Mouse (Mus musculus) forebrain, embryonic 13.5 days (tissue): ENCODE measurements around the gene Kcnj14. TPM values are rescaled to one million over a fixed set of nuclear protein-coding genes. Genes with fewer than 3 reads are reported as not detected.
A peak's percentile ranks its signal among the peaks of the same experiment; 100 is the strongest.

Experiments used
- ATAC-seq: fragments of 200-750 bp; cut with Nextera tagmentation; 2 replicates; pipeline ENCODE4 v1.8.0; 2017
- H3K27ac ChIP-seq: fragments of 300-500 bp; sonication (generic); 2 replicates; pipeline ENCODE4 v1.5.1; 2015; ENCODE audit warnings: inconsistent platforms, mild to moderate bottlenecking, moderate library complexity
- H3K27me3 ChIP-seq: fragments of 300-500 bp; sonication (generic); 2 replicates; pipeline ENCODE4 v1.6.1; 2015; ENCODE audit warnings: mild to moderate bottlenecking, inconsistent platforms
- H3K36me3 ChIP-seq: fragments of 300-500 bp; sonication (generic); 2 replicates; pipeline ENCODE4 v1.6.1; 2015; ENCODE audit warnings: mild to moderate bottlenecking, inconsistent platforms; ENCODE audit not compliant: poor library complexity, severe bottlenecking
- H3K4me1 ChIP-seq: fragments of 300-500 bp; sonication (generic); 2 replicates; pipeline ENCODE4 v1.6.1; 2015; ENCODE audit warnings: inconsistent platforms
- H3K4me2 ChIP-seq: fragments of 300-500 bp; sonication (generic); 2 replicates; pipeline ENCODE4 v1.6.1; 2015; ENCODE audit warnings: inconsistent platforms, mild to moderate bottlenecking, moderate library complexity
- H3K4me3 ChIP-seq: fragments of 300-500 bp; sonication (generic); 2 replicates; pipeline ENCODE4 v1.5.1; 2015; ENCODE audit warnings: mild to moderate bottlenecking, inconsistent platforms
- H3K9ac ChIP-seq: fragments of 300-500 bp; sonication (generic); 2 replicates; pipeline ENCODE4 v1.6.1; 2015; ENCODE audit warnings: mild to moderate bottlenecking, inconsistent platforms
- H3K9me3 ChIP-seq: fragments of 300-500 bp; sonication (generic); replicated peaks from 2 replicates; pipeline ENCODE4 v1.6.1; 2016; ENCODE audit warnings: inconsistent platforms
- WGBS: fragments of 180-500 bp; shearing (Covaris S2); methylation state at CpG from one replicate; pipeline ENCODE4 v1.1.7; 2015; 5-methylcytosine and 5-hydroxymethylcytosine counted together
- polyA plus RNA-seq: library from polyadenylated mRNA; unstranded; fragments of >200 nt; fragmentation: Nextera tagmentation; extraction: Ambion mirVana; gene quantifications from 2 replicates; pipeline ENCODE4 v1.2.1, GENCODE M21; 2015

Gene Kcnj14
- polyA plus RNA-seq, 1 experiment from 2014 or later: 0.49 TPM

GRCm38 (mm10) chr7:45859008-45859407 lies 34.4 kb upstream of the Kcnj14 start:
- WGBS: 75% methylated on average over 4 of the region's 4 CpGs
- ATAC-seq: no peak

GRCm38 (mm10) chr7:45856950-45857901 lies 32.6 kb upstream of the Kcnj14 start:
- peaks cover 36% of the 10 kb centered on the region for H3K27me3 ChIP-seq
- peak overlapping the region; percentile 30 for H3K4me3 ChIP-seq
- H3K27ac ChIP-seq: no peak overlapping the region
- H3K9ac ChIP-seq: peak overlapping the region; percentile 57
- H3K4me2 ChIP-seq: peak overlapping the region; percentile 63
- ATAC-seq: 0 out of 2 replicates have a peak, but pooled peaks have one; percentile 19
- H3K4me1 ChIP-seq: peaks cover 15% of the 10 kb centered on the region
- no peaks in the 10 kb centered on the region for H3K36me3 ChIP-seq
- 4% methylated on average over 29 of the region's 30 CpGs for WGBS
- no peaks in the 10 kb centered on the region for H3K9me3 ChIP-seq

More at GRCm38 (mm10) chr7:45859008-45859407, 34.4 kb upstream of the Kcnj14 start:
- no peak overlapping the region for H3K4me2 ChIP-seq
- H3K9ac ChIP-seq: no peak overlapping the region
- no peak overlapping the region for H3K27ac ChIP-seq
- H3K4me1 ChIP-seq: peaks cover 15% of the 10 kb centered on the region
- H3K27me3 ChIP-seq: peaks cover 36% of the 10 kb centered on the region
- no peak overlapping the region for H3K4me3 ChIP-seq
- H3K9me3 ChIP-seq: no peaks in the 10 kb centered on the region
- no peaks in the 10 kb centered on the region for H3K36me3 ChIP-seq

- no peaks in the 10 kb centered on the region for H3K9me3 ChIP-seq
- H3K4me3 ChIP-seq: no peak overlapping the region
- H3K27me3 ChIP-seq: peaks cover 36% of the 10 kb centered on the region
- H3K36me3 ChIP-seq: no peaks in the 10 kb centered on the region
- H3K27ac ChIP-seq: no peak overlapping the region
- H3K9ac ChIP-seq: no peak overlapping the region
- no peak overlapping the region for H3K4me2 ChIP-seq
- no peak for ATAC-seq
- peaks cover 18% of the 10 kb centered on the region for H3K4me1 ChIP-seq
- 82% methylated on average over 12 of the region's 12 CpGs for WGBS
Measured at GRCm38 (mm10) chr7:45853089-45853488, 28.5 kb upstream of the Kcnj14 start.

GRCm38 (mm10) chr7:45850661-45851060 lies 26.1 kb upstream of the Kcnj14 start:
- WGBS: 74% methylated on average over 3 of the region's 3 CpGs
- H3K9me3 ChIP-seq: no peaks in the 10 kb centered on the region
- 0 out of 2 replicates have a peak, but pooled peaks cover 5% of the 10 kb centered on the region for H3K4me1 ChIP-seq
- no peak overlapping the region for H3K4me3 ChIP-seq
- peaks cover 17% of the 10 kb centered on the region for H3K27me3 ChIP-seq
- H3K9ac ChIP-seq: no peak overlapping the region
- ATAC-seq: no peak
- H3K4me2 ChIP-seq: no peak overlapping the region
- H3K36me3 ChIP-seq: no peaks in the 10 kb centered on the region
- no peak overlapping the region for H3K27ac ChIP-seq

GRCm38 (mm10) chr7:45848447-45849027 lies 24.0 kb upstream of the Kcnj14 start:
- Histone ChIP-seq H3K27me3 (peaks cover 19% of the 10 kb centered on the region), H3K9ac (no peak overlapping the region)
- WGBS: 3% methylated on average over 6 of the region's 6 CpGs

GRCm38 (mm10) chr7:45842950-45843744 lies 18.6 kb upstream of the Kcnj14 start:
- ATAC-seq: no peak
- no peak overlapping the region for H3K9ac ChIP-seq
- H3K36me3 ChIP-seq: no peaks in the 10 kb centered on the region
- peaks cover 27% of the 10 kb centered on the region for H3K27me3 ChIP-seq
- 90% methylated on average over 10 of the region's 10 CpGs for WGBS
- no peaks in the 10 kb centered on the region for H3K4me1 ChIP-seq
- no peak overlapping the region for H3K4me2 ChIP-seq
- H3K9me3 ChIP-seq: no peaks in the 10 kb centered on the region
- H3K27ac ChIP-seq: no peak overlapping the region
- no peak overlapping the region for H3K4me3 ChIP-seq

More at GRCm38 (mm10) chr7:45848447-45849027, 24.0 kb upstream of the Kcnj14 start:
- H3K4me3 ChIP-seq: no peak overlapping the region
- no peak overlapping the region for H3K4me2 ChIP-seq
- no peak overlapping the region for H3K27ac ChIP-seq
- ATAC-seq: no peak
- H3K9me3 ChIP-seq: no peaks in the 10 kb centered on the region
- 0 out of 2 replicates have a peak, but pooled peaks cover 5% of the 10 kb centered on the region for H3K4me1 ChIP-seq
- H3K36me3 ChIP-seq: no peaks in the 10 kb centered on the region

GRCm38 (mm10) chr7:45833924-45834323 lies 9.3 kb upstream of the Kcnj14 start:
- H3K4me1 ChIP-seq: peaks cover 29% of the 10 kb centered on the region
- H3K4me3 ChIP-seq: peak overlapping the region; percentile 34
- H3K36me3 ChIP-seq: peaks cover 9% of the 10 kb centered on the region
- 2% methylated on average over 22 of the region's 31 CpGs for WGBS
- H3K4me2 ChIP-seq: peak overlapping the region; percentile 50
- no peak for ATAC-seq
- no peaks in the 10 kb centered on the region for H3K9me3 ChIP-seq
- H3K9ac ChIP-seq: peak overlapping the region; percentile 34; the same call in 1 of the 2 replicates
- H3K27ac ChIP-seq: no peak overlapping the region
- H3K27me3 ChIP-seq: peaks cover 56% of the 10 kb centered on the region

- H3K4me3 ChIP-seq: peak overlapping the region; percentile 34
- peaks cover 56% of the 10 kb centered on the region for H3K27me3 ChIP-seq
- H3K9ac ChIP-seq: no peak overlapping the region; the same call in 1 of the 2 replicates
- H3K27ac ChIP-seq: no peak overlapping the region
- no peaks in the 10 kb centered on the region for H3K9me3 ChIP-seq
- peak overlapping the region; percentile 50 for H3K4me2 ChIP-seq
- ATAC-seq: no peak
- H3K36me3 ChIP-seq: peaks cover 15% of the 10 kb centered on the region
- peaks cover 29% of the 10 kb centered on the region for H3K4me1 ChIP-seq
- under 1% methylated on average over 79 of the region's 86 CpGs for WGBS
Measured at GRCm38 (mm10) chr7:45833148-45833790, 8.7 kb upstream of the Kcnj14 start.

GRCm38 (mm10) chr7:45832428-45832827 lies 7.8 kb upstream of the Kcnj14 start:
- Histone ChIP-seq H3K36me3 (peaks cover 24% of the 10 kb centered on the region), H3K27ac (no peak overlapping the region), H3K9me3 (no peaks in the 10 kb centered on the region), H3K4me2 (peak overlapping the region; percentile 50), H3K4me3 (peak overlapping the region; percentile 34), H3K27me3 (peaks cover 56% of the 10 kb centered on the region), H3K4me1 (peaks cover 29% of the 10 kb centered on the region), H3K9ac (no peak overlapping the region)
- no peak for ATAC-seq
- 10% methylated on average over 28 of the region's 30 CpGs for WGBS

GRCm38 (mm10) chr7:45831128-45831525 lies 6.5 kb upstream of the Kcnj14 start:
- peaks cover 49% of the 10 kb centered on the region for H3K27me3 ChIP-seq
- 0 out of 2 replicates have a peak overlapping the region, but pooled peaks have one; percentile 74 for H3K27ac ChIP-seq
- peak overlapping the region; percentile 90 for H3K4me3 ChIP-seq
- ATAC-seq: peak; percentile 39
- H3K4me1 ChIP-seq: peaks cover 29% of the 10 kb centered on the region
- H3K36me3 ChIP-seq: peaks cover 37% of the 10 kb centered on the region
- no peaks in the 10 kb centered on the region for H3K9me3 ChIP-seq
- 25% methylated on average over 5 of the region's 5 CpGs for whole genome bisulfite sequencing
- 0 out of 2 replicates have a peak overlapping the region, but pooled peaks have one; percentile 70 for H3K9ac ChIP-seq
- H3K4me2 ChIP-seq: peak overlapping the region; percentile 87
